Mouse (Mus musculus): ENCODE measurements around the gene F8. TPM values are rescaled to one million over a fixed set of nuclear protein-coding genes. Genes with fewer than 3 reads are reported as not detected.
A peak's percentile ranks its signal among the peaks of the same experiment; 100 is the strongest.

F8 gene
- 0.12 and 0.15 TPM in 2 replicates for polyA plus RNA-seq (2012; ENCODE audit: insufficient read depth, insufficient read length, missing spikeins)

DNA sequence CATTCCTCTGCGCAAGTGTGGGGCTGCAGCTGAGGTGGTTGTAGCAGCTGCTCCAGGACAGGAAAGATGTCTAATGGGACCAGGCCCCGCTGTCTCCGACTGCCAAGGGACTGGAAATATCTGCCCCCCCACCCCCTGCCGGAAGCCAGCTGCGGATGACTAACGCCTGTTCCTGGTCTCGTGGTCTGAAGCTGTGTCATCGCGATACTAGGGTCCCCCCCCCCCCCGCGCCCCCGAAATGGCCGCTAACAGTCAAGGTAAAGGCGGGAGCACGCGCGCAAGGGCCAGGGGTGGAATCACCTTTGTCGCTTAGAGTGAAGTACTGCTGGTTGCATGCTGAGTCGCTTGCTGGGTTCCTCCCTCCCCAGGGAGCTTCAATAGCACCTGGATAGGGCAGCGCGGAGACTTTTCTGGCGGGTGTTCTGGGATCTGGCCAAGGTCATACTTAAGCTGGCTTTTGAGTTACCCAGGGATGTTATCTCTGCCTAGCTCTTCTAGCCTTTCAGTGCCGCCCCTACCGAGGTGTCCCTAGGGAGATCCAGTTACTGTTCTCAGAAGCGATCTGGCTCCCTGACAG is at the start of gene F8, which contains the start of gene Fundc2:
F8 (minus strand) TSS at position 421 of the 577 bp plus-strand sequence.
Fundc2 (plus strand) TSS at position 205 of the 577 bp plus-strand sequence.
- TF ChIP-seq CTCF (IDR thresholded peaks at IDR 0.05; ENCODE audit: low read depth, low read length) (no peak), POLR2A (IDR thresholded peaks at IDR 0.05; ENCODE audit: borderline replicate concordance, low read depth, low read length) (no peak)
- Histone ChIP-seq H3K4me3 (ENCODE audit: insufficient read depth, low read length) (peak within 1 kb of the TSS; percentile 96), H3K4me1 (ENCODE audit: control insufficient read depth, insufficient read depth, low read length) (peaks cover 6% of the 10 kb centered on the region; the same call in 1 of the 2 replicates), H3K27ac (ENCODE audit: insufficient read depth, low read depth, low read length) (peak within 1 kb of the TSS; percentile 86)

- Histone ChIP-seq H3K4me3 (ENCODE audit: insufficient read depth, low read length) (peak within 1 kb of the TSS; percentile 66), H3K27ac (ENCODE audit: insufficient read depth, low read depth, low read length) (peak within 1 kb of the TSS; percentile 73), H3K4me1 (ENCODE audit: control insufficient read depth, insufficient read depth, low read length) (no peaks in the 10 kb centered on the region)
- TF ChIP-seq CTCF (IDR thresholded peaks at IDR 0.05; ENCODE audit: low read depth, low read length) (no peak), POLR2A (IDR thresholded peaks at IDR 0.05; ENCODE audit: borderline replicate concordance, low read depth, low read length) (no peak)
These were observed 33.7 kb upstream of the F8 start, which contains the start of the genes Cmc4, Mtcp1 and Brcc3 for GRCm38 (mm10) chrX:75415936-75416785. Gene Cmc4 (minus strand): TSS chrX:75416584. Gene Mtcp1 (minus strand): TSS chrX:75416588. Gene Brcc3 (plus strand): TSS chrX:75416628.

DNA sequence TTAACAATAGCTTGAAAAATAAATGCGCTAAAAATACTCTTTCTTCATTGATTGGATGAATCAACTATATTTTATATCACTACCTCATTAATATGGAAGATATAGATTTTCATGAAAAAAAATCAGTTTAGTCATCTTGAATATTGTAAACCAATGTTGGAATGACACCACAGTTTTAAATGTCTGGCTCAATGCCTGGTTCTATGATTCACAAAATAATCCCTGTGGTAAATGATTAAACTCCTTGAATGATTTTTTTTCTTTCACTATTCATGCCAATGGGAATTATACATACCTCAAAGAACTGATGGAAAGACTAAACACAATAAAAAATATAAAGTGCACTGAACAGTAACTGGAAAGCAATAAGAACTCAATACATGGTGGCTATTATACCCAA is 27.3 kb upstream of the F8 start:
- H3K27ac ChIP-seq (ENCODE audit: insufficient read depth, low read depth, low read length) = no peak overlapping the region
- TF ChIP-seq POLR2A (IDR thresholded peaks at IDR 0.05; ENCODE audit: borderline replicate concordance, low read depth, low read length) (no peak), CTCF (IDR thresholded peaks at IDR 0.05; ENCODE audit: low read depth, low read length) (no peak)
- H3K4me1 ChIP-seq (ENCODE audit: control insufficient read depth, insufficient read depth, low read length) = no peaks in the 10 kb centered on the region
- no peak overlapping the region for H3K4me3 ChIP-seq (ENCODE audit: insufficient read depth, low read length)

GRCm38 (mm10) chrX:75403350-75403749 is 20.9 kb upstream of the F8 start:
- Histone ChIP-seq H3K4me1 (ENCODE audit: control insufficient read depth, insufficient read depth, low read length) (peaks cover 2% of the 10 kb centered on the region; the same call in 1 of the 2 replicates), H3K27ac (ENCODE audit: insufficient read depth, low read depth, low read length) (no peak overlapping the region), H3K4me3 (ENCODE audit: insufficient read depth, low read length) (no peak overlapping the region)
- TF ChIP-seq CTCF (IDR thresholded peaks at IDR 0.05; ENCODE audit: low read depth, low read length) (no peak), POLR2A (IDR thresholded peaks at IDR 0.05; ENCODE audit: borderline replicate concordance, low read depth, low read length) (no peak)

- Histone ChIP-seq H3K27ac (ENCODE audit: insufficient read depth, low read depth, low read length) (no peak overlapping the region), H3K4me1 (ENCODE audit: control insufficient read depth, insufficient read depth, low read length) (peaks cover 2% of the 10 kb centered on the region; the same call in 1 of the 2 replicates), H3K4me3 (ENCODE audit: insufficient read depth, low read length) (no peak overlapping the region)
- TF ChIP-seq POLR2A (IDR thresholded peaks at IDR 0.05; ENCODE audit: borderline replicate concordance, low read depth, low read length) (no peak), CTCF (IDR thresholded peaks at IDR 0.05; ENCODE audit: low read depth, low read length) (no peak)
These were observed 20.3 kb upstream of the F8 start for GRCm38 (mm10) chrX:75402668-75403067.

GRCm38 (mm10) chrX:75399471-75399870 is 17.1 kb upstream of the F8 start:
- no peak for TF ChIP-seq CTCF (IDR thresholded peaks at IDR 0.05; ENCODE audit: low read depth, low read length)
- no peak for TF ChIP-seq POLR2A (IDR thresholded peaks at IDR 0.05; ENCODE audit: borderline replicate concordance, low read depth, low read length)
- Histone ChIP-seq H3K4me1 (ENCODE audit: control insufficient read depth, insufficient read depth, low read length) (peaks cover 2% of the 10 kb centered on the region; the same call in 1 of the 2 replicates), H3K4me3 (ENCODE audit: insufficient read depth, low read length) (no peak overlapping the region), H3K27ac (ENCODE audit: insufficient read depth, low read depth, low read length) (no peak overlapping the region)

DNA sequence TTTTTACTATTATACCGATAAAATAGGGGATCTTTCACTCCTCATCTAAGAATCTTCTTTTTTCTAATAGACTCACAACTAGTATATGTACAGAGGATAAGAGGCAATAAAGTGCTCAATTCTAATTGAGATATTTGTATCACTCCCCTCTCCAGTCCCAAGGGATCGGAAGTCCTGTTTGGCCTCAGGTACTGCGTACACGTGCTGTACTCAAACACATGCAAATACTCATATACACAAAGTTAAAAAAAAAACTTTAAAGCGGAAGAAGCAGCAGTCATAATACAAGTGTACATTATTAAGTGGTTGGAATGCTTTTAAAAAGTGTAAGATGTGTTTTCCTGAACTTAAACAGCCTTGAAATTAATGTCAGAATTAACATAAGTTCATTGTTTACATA is 716 bp downstream of the F8 start:
- H3K27ac ChIP-seq (ENCODE audit: insufficient read depth, low read depth, low read length) = peak overlapping the region; percentile 78
- H3K4me3 ChIP-seq (ENCODE audit: insufficient read depth, low read length) = peak overlapping the region; percentile 48; the same call in 1 of the 2 replicates
- peaks cover 6% of the 10 kb centered on the region; the same call in 1 of the 2 replicates for H3K4me1 ChIP-seq (ENCODE audit: control insufficient read depth, insufficient read depth, low read length)
- TF ChIP-seq POLR2A (IDR thresholded peaks at IDR 0.05; ENCODE audit: borderline replicate concordance, low read depth, low read length) (no peak), CTCF (IDR thresholded peaks at IDR 0.05; ENCODE audit: low read depth, low read length) (no peak)

DNA sequence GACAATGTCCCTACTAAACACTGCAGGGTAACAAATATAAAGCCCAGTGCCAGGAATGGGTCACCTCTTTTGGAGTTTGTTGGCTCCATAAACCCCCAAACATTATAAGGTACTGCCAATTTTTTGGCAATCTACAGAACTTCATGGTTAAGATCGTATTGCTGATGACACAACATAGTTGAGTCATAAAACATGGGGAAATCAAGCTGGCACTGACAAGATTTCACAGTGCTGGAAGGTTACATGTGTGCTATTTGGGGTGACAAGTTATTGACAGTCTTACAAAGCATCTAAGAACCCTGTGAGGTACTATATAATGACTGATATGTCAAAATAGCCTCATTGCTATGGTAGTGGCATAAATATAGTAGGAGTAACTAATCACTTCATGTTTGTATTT is 1.2 kb downstream of the F8 start:
- no peak overlapping the region for H3K27ac ChIP-seq (ENCODE audit: insufficient read depth, low read depth, low read length)
- TF ChIP-seq POLR2A (IDR thresholded peaks at IDR 0.05; ENCODE audit: borderline replicate concordance, low read depth, low read length) = no peak
- no peak for TF ChIP-seq CTCF (IDR thresholded peaks at IDR 0.05; ENCODE audit: low read depth, low read length)
- peaks cover 6% of the 10 kb centered on the region; the same call in 1 of the 2 replicates for H3K4me1 ChIP-seq (ENCODE audit: control insufficient read depth, insufficient read depth, low read length)
- no peak overlapping the region for H3K4me3 ChIP-seq (ENCODE audit: insufficient read depth, low read length)

GRCm38 (mm10) chrX:75376815-75377214 is 5.6 kb downstream of the F8 start:
- no peak overlapping the region for H3K27ac ChIP-seq (ENCODE audit: insufficient read depth, low read depth, low read length)
- peaks cover 3% of the 10 kb centered on the region; the same call in 1 of the 2 replicates for H3K4me1 ChIP-seq (ENCODE audit: control insufficient read depth, insufficient read depth, low read length)
- TF ChIP-seq POLR2A (IDR thresholded peaks at IDR 0.05; ENCODE audit: borderline replicate concordance, low read depth, low read length) = no peak
- TF ChIP-seq CTCF (IDR thresholded peaks at IDR 0.05; ENCODE audit: low read depth, low read length) = no peak
- no peak overlapping the region for H3K4me3 ChIP-seq (ENCODE audit: insufficient read depth, low read length)

All from bone marrow macrophage, adult 2 months (primary cell).